Mouse (Mus musculus) lung, postnatal 14 days (tissue): ENCODE results near the gene Aff3.
A peak's percentile ranks its signal among the peaks of the same experiment; 100 is the strongest.

ENCODE experiments used
- DNase-seq: peaks from one replicate; pipeline ENCODE4 v3.0.0; 2021

Gene Aff3

GRCm38 (mm10) chr1:38654981-38655540, 9.7 kb downstream of the Aff3 start:
- DNase-seq, result no peak

- no peak for DNase-seq
Observed at GRCm38 (mm10) chr1:38650031-38650430, 14.7 kb downstream of the Aff3 start.

GRCm38 (mm10) chr1:38649174-38649573, 15.6 kb downstream of the Aff3 start:
- DNase-seq, result no peak

- no peak for DNase-seq
Observed at GRCm38 (mm10) chr1:38642288-38642687, 22.5 kb downstream of the Aff3 start.

- no peak for DNase-seq
Observed at GRCm38 (mm10) chr1:38639669-38640068, 25.1 kb downstream of the Aff3 start.

DNA sequence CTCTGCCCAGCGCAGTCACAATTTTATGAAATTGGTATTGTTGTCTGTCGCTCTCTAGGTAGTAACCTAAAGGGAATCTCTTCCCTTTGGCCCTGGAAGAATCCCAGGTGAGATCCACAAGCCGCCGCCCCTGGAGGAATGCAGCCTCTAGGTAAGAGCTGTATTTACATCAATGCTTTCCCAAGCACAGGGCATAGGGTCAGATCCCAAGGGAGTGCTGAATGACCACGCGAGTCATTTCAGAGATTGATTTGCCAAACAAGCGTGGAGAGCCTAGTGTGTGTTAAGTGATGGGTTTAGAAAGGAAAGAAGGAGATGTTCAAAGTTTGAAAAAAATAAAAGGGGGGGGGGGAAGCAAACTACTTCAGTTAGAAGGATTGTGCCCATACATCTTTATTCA, 29.2 kb downstream of the Aff3 start:
- no peak for DNase-seq

DNA sequence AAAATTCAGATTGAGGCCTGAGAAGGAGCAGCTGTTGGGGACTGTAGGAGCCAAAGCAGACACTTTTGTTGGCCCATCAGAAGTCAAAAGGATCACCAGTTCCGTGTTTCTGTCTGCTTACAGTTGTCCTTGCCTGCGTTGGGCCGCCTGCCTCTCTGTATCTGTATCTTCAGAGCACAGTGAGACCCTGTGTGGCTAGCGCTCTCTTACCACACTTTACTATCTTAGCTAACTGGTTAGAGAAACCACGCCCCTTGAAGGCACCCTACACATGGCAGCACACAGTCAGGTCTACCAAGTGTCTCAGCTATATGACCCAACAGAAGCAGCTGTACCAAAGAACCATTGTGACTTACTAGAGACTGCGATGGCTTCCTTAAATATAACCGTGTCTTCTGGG, 30.7 kb downstream of the Aff3 start:
- peak; percentile 16 for DNase-seq

- no peak for DNase-seq
Observed at GRCm38 (mm10) chr1:38632461-38633180, 32.1 kb downstream of the Aff3 start.

DNA sequence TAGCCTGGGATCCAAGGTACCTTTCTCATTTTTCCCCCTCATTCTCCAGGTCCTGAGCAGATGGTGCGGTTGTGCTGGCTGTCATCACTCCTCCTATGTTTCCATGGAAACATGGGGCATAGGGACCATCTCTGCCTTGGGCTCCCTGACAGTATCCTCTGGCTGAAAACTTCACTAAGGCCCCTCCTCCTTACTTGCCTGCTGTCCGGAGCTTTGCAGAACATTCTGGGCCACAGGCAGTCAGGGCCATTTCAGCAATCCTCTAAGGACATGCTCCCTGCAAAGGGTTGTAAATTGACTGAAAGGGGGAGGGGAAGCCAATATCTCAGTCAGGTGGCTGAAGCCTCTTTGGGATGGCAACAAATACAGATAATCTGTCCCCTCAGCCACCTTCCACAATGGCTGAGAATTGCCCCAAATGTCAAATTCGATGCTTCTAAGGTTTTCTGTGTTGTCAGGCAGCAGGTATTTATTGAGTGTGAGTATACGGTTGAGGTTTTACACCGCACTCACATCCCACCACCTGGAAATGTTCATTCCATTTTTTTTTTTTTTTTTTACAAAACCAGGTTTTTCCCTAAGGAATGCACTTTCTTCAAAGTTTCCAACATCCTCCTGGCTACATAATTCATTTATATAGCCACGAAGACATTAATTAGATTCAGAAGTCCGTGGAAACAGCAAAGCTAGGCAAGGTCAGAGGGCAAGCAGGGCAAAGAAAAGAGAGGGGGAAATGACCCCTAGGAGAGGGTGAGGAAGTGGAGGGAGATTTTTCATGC, 33.1 kb downstream of the Aff3 start:
- no peak for DNase-seq

GRCm38 (mm10) chr1:38628901-38629585, 35.7 kb downstream of the Aff3 start:
- DNase-seq, result peak; percentile 76

GRCm38 (mm10) chr1:38628426-38628825, 36.3 kb downstream of the Aff3 start:
- no peak for DNase-seq

GRCm38 (mm10) chr1:38627683-38628361, 36.9 kb downstream of the Aff3 start:
- DNase-seq, result peak; percentile 19

DNA sequence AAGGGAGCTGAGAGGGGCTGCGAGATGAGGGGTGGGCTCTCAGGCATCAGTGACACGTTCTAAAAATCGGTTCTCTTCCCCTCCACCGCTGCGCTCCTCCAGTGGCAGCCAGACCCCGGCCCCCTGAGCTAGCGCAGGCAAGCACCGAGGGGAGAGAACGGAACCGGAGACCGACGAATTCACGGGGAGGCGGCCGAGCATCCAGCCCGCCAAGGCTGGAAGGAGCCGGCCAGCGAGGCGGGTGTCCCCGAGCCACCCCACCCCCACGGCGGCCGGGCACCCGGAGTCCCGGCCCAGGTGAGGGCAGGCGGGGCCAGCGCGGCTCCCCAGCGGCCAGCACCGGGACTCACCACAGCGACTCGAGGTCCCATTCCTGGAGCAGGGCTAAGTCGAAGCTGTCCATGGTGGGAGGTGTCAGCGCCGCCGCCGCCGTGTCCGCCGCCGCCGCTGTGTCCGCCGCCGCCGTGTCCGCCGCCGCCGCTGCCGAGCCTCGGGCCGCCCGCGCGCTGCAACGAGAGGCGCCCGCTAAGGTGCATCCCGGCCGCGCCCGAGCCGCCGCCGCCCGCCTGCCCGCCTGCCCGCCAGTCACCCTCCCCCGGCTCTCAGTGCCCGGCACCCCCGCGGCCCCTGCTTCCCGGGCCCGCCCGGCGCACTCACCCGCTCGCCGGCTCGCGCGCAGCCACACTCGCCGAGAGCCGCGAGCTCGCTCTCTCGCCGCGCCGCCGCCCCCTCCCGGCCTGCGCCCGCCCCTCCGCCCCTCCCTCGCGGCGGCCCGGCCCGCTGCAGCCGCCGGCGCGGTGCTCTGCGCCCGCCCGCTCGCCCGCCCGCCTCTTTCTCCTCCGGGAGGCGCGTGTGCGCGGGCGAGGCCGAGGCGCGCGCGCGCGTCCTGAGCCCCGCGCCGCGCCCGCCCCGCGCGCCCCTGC, 37.8 kb downstream of the Aff3 start:
- peak; percentile 70 for DNase-seq

GRCm38 (mm10) chr1:38626388-38626738, 38.4 kb downstream of the Aff3 start:
- DNase-seq, result no peak

- no peak for DNase-seq
Observed at GRCm38 (mm10) chr1:38621840-38622239, 42.9 kb downstream of the Aff3 start.

- no peak for DNase-seq
Observed at GRCm38 (mm10) chr1:38620401-38620800, 44.4 kb downstream of the Aff3 start.

DNA sequence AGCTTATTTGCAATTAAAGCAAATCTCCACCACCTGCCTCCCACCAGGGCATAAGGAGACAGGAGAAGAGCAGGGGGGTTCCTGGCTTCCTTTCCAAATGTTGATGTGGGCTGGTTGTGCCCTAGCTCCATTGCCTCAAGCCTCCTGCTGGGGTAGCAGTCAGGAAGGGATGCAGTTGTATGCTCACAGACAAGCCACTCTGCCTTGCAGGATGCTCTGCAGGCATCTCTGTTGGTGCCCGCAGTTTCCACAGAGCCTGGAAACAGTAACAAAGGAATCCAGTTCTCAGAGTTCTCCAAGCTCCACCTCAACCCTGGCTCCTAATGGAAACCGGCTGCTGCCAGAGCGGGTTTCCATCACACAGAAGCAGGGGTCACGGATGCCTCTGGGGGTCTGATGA, 58.0 kb downstream of the Aff3 start:
- DNase-seq, result no peak

GRCm38 (mm10) chr1:38605426-38605825, 59.3 kb downstream of the Aff3 start:
- DNase-seq, result no peak

- DNase-seq, result peak; percentile 23
Observed at GRCm38 (mm10) chr1:38604611-38605010, 60.1 kb downstream of the Aff3 start.

GRCm38 (mm10) chr1:38601802-38602508, 62.8 kb downstream of the Aff3 start:
- no peak for DNase-seq

GRCm38 (mm10) chr1:38595311-38595710, 69.4 kb downstream of the Aff3 start:
- DNase-seq, result no peak
